Mouse (Mus musculus): ENCODE data around the gene Ptgds.

GRCm38 (mm10) chr2:25501593-25502486, 32.0 kb upstream of the Ptgds start, which contains the start of gene C8g:
- no peak for TF ChIP-seq CTCF (IDR thresholded peaks at IDR 0.05; ENCODE audit: control insufficient read depth, insufficient read depth, low read length)
- no peak for TF ChIP-seq POLR2A (IDR thresholded peaks at IDR 0.05; ENCODE audit: borderline replicate concordance, control insufficient read depth, low read depth, low read length)
